Mouse (Mus musculus): ENCODE measurements around the gene Pld6. TPM values are rescaled to one million over a fixed set of nuclear protein-coding genes. Genes with fewer than 3 reads are reported as not detected.

The Pld6 gene
- total and polyA plus RNA-seq, 3 experiments = not detected

- no peaks in the 10 kb centered on the region for H3K9me3 ChIP-seq (replicated peaks; ENCODE audit: low read length)
- no peak for DNase-seq (ENCODE audit: extremely low read depth)
- TF ChIP-seq JUN (IDR thresholded peaks at IDR 0.05; ENCODE audit: insufficient read depth, low read depth, low read length) = no peak
- TF ChIP-seq RAD21 (IDR thresholded peaks at IDR 0.05; ENCODE audit: low read depth, low read length) = no peak
- TF ChIP-seq MAZ (IDR thresholded peaks at IDR 0.05; ENCODE audit: low read depth, low read length) = no peak
- no peak for TF ChIP-seq POLR2A (IDR thresholded peaks at IDR 0.05; ENCODE audit: low read depth, low read length)
- no peak for TF ChIP-seq ELF1 (IDR thresholded peaks at IDR 0.05; ENCODE audit: low read depth, low read length)
- TF ChIP-seq UBTF (IDR thresholded peaks at IDR 0.05; ENCODE audit: low read depth, low read length) = no peak
- no peaks in the 10 kb centered on the region for H3K27me3 ChIP-seq (replicated peaks)
- H3K4me1 ChIP-seq (ENCODE audit: control insufficient read depth in 1 of 2, insufficient read depth in 2 of 2) = no peaks in the 10 kb centered on the region
- H3K27ac ChIP-seq (ENCODE audit: insufficient read depth, low read depth) = no peak overlapping the region
- dilution Hi-C loops (cut with MboI; ENCODE audit: extremely low pct_ligation_motif_present, extremely low pct_unique_long_range_greater_than_20kb, low sequenced_read_pairs) = no loop called here
- H3K4me2 ChIP-seq (ENCODE audit: insufficient read depth, low read depth, poor library complexity, severe bottlenecking) = no peak overlapping the region
- no peaks in the 10 kb centered on the region for H3K79me2 ChIP-seq (replicated peaks; ENCODE audit: control insufficient read depth, extremely low read depth, insufficient read depth, poor library complexity, severe bottlenecking)
- H3K36me3 ChIP-seq (replicated peaks in 1 of 2; ENCODE audit: control insufficient read depth in 1 of 2, insufficient read depth in 1 of 2, low read length in 1 of 2) = peaks cover 34 to 92% of the 10 kb centered on the region in 2 experiments
- in situ Hi-C loops (cut with MboI; ENCODE audit: low pct_ligation_motif_present, low pct_unique_long_range_greater_than_20kb, low sequenced_read_pairs) = loop anchor here (10.0 kb wide), 1 partner anchor 234 kb away; the partner anchor contains the start of gene Zkscan17
- no peak overlapping the region for H3K9ac ChIP-seq (ENCODE audit: insufficient read depth, low read depth)
- H3K4me3 ChIP-seq (replicated peaks in 1 of 3; ENCODE audit: low read depth in 2 of 3, low read length in 2 of 3, poor library complexity in 1 of 3) = no peak overlapping the region
Observed at GRCm38 (mm10) chr11:59759178-59759577, 28.3 kb downstream of the Pld6 start.

GRCm38 (mm10) chr11:59758191-59758985 is 29.1 kb downstream of the Pld6 start:
- H3K36me3 ChIP-seq (replicated peaks in 1 of 2; ENCODE audit: control insufficient read depth in 1 of 2, insufficient read depth in 1 of 2, low read length in 1 of 2) = peaks cover 34 to 88% of the 10 kb centered on the region in 2 experiments
- H3K79me2 ChIP-seq (replicated peaks; ENCODE audit: control insufficient read depth, extremely low read depth, insufficient read depth, poor library complexity, severe bottlenecking) = no peaks in the 10 kb centered on the region
- dilution Hi-C loops (cut with MboI; ENCODE audit: extremely low pct_ligation_motif_present, extremely low pct_unique_long_range_greater_than_20kb, low sequenced_read_pairs) (no loop called here), in situ Hi-C loops (cut with MboI; ENCODE audit: low pct_ligation_motif_present, low pct_unique_long_range_greater_than_20kb, low sequenced_read_pairs) (loop anchor here (10.0 kb wide), 1 partner anchor 234 kb away; the partner anchor contains the start of gene Zkscan17)
- no peaks in the 10 kb centered on the region for H3K4me1 ChIP-seq (ENCODE audit: control insufficient read depth in 1 of 2, insufficient read depth in 2 of 2)
- H3K27me3 ChIP-seq (replicated peaks) = no peaks in the 10 kb centered on the region
- no peak overlapping the region for H3K4me2 ChIP-seq (ENCODE audit: insufficient read depth, low read depth, poor library complexity, severe bottlenecking)
- no peak for DNase-seq (ENCODE audit: extremely low read depth)
- TF ChIP-seq TBP (conservative IDR thresholded peaks at IDR 0.05; ENCODE audit: low read depth, low read length) (no peak), ZNF384 (IDR thresholded peaks at IDR 0.05; ENCODE audit: low read depth, low read length) (no peak), MAFK (IDR thresholded peaks at IDR 0.05; ENCODE audit: insufficient replicate concordance, low read length) (no peak), ZKSCAN1 (IDR thresholded peaks at IDR 0.05; ENCODE audit: borderline replicate concordance, low read depth, low read length) (no peak), CHD2 (IDR thresholded peaks at IDR 0.05; ENCODE audit: low read length) (no peak), E2F4 (IDR thresholded peaks at IDR 0.05; ENCODE audit: insufficient replicate concordance, low read depth, low read length) (no peak)
- no peaks in the 10 kb centered on the region for H3K9me3 ChIP-seq (replicated peaks; ENCODE audit: low read length)
- H3K27ac ChIP-seq (ENCODE audit: insufficient read depth, low read depth) = no peak overlapping the region
- H3K4me3 ChIP-seq (replicated peaks in 1 of 3; ENCODE audit: low read depth in 2 of 3, low read length in 2 of 3, poor library complexity in 1 of 3) = no peak overlapping the region
- H3K9ac ChIP-seq (ENCODE audit: insufficient read depth, low read depth) = no peak overlapping the region

DNA sequence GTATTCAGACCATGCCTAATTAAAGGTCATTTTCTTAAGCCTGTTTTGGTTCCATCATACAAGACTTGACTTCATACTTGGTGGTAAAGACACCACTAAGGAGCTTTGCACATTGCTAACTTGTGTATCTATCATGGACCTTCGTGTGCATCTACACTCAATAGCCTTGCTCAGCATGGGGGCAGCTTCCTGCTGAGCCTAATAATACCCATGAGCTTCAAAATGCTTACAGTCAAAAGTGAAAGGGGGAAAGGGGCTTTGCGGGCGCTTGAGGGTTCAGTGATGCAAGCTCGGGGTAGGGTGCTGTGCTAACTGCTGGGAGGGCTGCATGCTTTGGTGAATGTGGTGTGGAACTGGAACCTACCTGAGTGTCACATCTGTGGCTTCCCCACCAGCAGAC is 31.1 kb downstream of the Pld6 start:
- peaks cover 44 to 92% of the 10 kb centered on the region in 2 experiments for H3K36me3 ChIP-seq (replicated peaks in 1 of 2; ENCODE audit: control insufficient read depth in 1 of 2, insufficient read depth in 1 of 2, low read length in 1 of 2)
- dilution Hi-C loops (cut with MboI; ENCODE audit: extremely low pct_ligation_motif_present, extremely low pct_unique_long_range_greater_than_20kb, low sequenced_read_pairs) = no loop called here

More for the DNA sequence above, 31.1 kb downstream of the Pld6 start:
- Histone ChIP-seq H3K9ac (ENCODE audit: insufficient read depth, low read depth) (no peak overlapping the region), H3K27ac (ENCODE audit: insufficient read depth, low read depth) (no peak overlapping the region), H3K27me3 (replicated peaks) (no peaks in the 10 kb centered on the region), H3K4me2 (ENCODE audit: insufficient read depth, low read depth, poor library complexity, severe bottlenecking) (no peak overlapping the region), H3K4me3 (replicated peaks in 1 of 3; ENCODE audit: low read depth in 2 of 3, low read length in 2 of 3, poor library complexity in 1 of 3) (no peak overlapping the region), H3K4me1 (ENCODE audit: control insufficient read depth in 1 of 2, insufficient read depth in 2 of 2) (no peaks in the 10 kb centered on the region), H3K9me3 (replicated peaks; ENCODE audit: low read length) (no peaks in the 10 kb centered on the region), H3K79me2 (replicated peaks; ENCODE audit: control insufficient read depth, extremely low read depth, insufficient read depth, poor library complexity, severe bottlenecking) (no peaks in the 10 kb centered on the region)
- in situ Hi-C loops (cut with MboI; ENCODE audit: low pct_ligation_motif_present, low pct_unique_long_range_greater_than_20kb, low sequenced_read_pairs) = loop anchor here (10.0 kb wide), 1 partner anchor 232 kb away; the partner anchor contains the start of gene Zkscan17
- TF ChIP-seq MAX (IDR thresholded peaks at IDR 0.05; ENCODE audit: low read length) (no peak), MXI1 (IDR thresholded peaks at IDR 0.05; ENCODE audit: low read depth, low read length) (no peak), ZKSCAN1 (IDR thresholded peaks at IDR 0.05; ENCODE audit: borderline replicate concordance, low read depth, low read length) (no peak), E2F4 (IDR thresholded peaks at IDR 0.05; ENCODE audit: insufficient replicate concordance, low read depth, low read length) (no peak), BHLHE40 (IDR thresholded peaks at IDR 0.05; ENCODE audit: low read depth, low read length) (no peak), UBTF (IDR thresholded peaks at IDR 0.05; ENCODE audit: low read depth, low read length) (no peak), JUND (conservative IDR thresholded peaks at IDR 0.05; ENCODE audit: low read depth, low read length) (no peak), RCOR1 (conservative IDR thresholded peaks at IDR 0.05; ENCODE audit: low read depth, low read length) (no peak), IRF4 (IDR thresholded peaks at IDR 0.05; ENCODE audit: low read depth, low read length) (no peak), MAZ (IDR thresholded peaks at IDR 0.05; ENCODE audit: low read depth, low read length) (no peak), CTCF (conservative IDR thresholded peaks at IDR 0.05 in 1 of 2, IDR thresholded peaks at IDR 0.05 in 1 of 2; ENCODE audit: low read depth in 2 of 2, low read length in 2 of 2) (no peak)
- DNase-seq (ENCODE audit: extremely low read depth) = no peak
